Mouse (Mus musculus) G1E-ER4 (cell line): ENCODE data around the gene Mrpl4. TPM values are rescaled to one million over a fixed set of nuclear protein-coding genes. Genes with fewer than 3 reads are reported as not detected.

Experiments
- GATA1 ChIP-seq: IDR thresholded peaks from one replicate; pipeline ENCODE4 v1.8.0; 2012; ENCODE audit warnings: low read length, inconsistent platforms
- polyA plus RNA-seq: library from polyadenylated mRNA; stranded (reverse); fragments of >175 nt; gene quantifications from 2 replicates; pipeline ENCODE4 v1.2.3, GENCODE M21; 2012

The Mrpl4 gene
- polyA plus RNA-seq, 1 experiment = 88.1 TPM

- no peak for TF ChIP-seq GATA1
These were observed 290 bp upstream of the Mrpl4 start for GRCm38 (mm10) chr9:21002270-21002626.

DNA sequence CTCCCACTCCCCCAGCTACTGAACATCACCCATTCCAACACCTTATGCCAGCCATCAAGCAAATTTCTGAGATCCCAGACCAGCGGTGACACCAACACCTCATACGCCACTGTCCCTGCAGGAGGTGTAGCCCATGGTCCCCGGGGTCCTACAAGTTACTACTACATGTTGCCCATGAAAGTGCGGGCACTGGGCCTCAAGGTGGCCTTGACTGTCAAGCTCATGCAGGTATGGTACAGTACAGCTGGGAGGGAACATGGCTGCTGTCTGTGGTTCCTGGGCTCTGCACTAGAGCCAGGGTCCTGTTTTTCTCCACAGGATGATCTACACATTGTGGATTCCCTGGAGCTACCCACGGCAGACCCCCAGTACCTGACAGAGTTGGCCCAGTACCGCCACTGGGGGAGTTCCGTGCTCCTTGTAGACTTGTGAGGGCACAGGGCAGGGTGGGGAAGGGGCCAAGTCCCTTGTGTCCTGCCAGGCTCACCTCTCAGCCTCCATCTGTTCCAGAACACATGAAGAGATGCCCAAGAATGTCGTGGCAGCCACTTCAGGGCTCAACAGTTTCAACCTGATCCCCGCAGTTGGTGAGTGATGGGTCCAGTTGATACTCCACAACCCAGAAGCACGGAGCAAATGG, 4.9 kb downstream of the Mrpl4 start:
- no peak for TF ChIP-seq GATA1

DNA sequence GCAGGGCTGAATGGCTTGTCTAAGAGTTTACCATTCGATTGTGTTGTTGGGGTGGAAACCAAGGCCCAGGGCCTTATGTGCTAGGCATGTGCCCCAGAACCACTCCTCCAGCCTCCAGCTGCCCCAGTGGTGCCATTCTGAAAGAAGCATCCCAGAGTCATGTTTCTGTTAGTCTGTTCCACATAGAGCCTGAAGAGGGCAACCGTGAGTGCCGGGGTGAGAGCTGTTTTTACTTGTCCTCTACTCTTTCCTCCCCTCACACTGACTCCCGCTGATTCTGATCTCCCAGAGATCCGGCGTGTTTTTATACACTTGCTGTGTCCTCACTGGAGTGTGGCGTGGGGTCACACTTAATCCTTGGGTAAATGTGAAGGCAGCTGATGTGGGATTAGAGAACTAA, 5.5 kb downstream of the Mrpl4 start:
- no peak for TF ChIP-seq GATA1

DNA sequence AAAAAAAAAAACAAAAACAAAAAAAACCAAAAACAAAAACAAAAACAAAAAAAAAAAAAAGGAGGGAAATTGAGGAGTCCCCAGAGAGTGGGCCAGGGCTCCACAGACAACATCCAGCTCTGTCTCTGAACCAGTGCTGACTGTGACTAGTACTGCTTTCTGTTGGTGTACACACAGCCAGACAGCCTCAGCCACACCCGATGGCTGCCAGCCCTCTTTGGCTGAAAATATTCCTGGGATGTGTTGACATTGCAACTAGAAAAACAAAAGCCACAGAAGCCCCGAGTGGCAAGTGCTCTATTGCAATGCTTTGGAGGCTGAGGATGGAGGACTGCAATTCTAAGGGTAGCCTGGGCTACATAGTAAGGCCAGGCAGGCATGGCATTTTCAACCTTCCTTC, 7.8 kb downstream of the Mrpl4 start:
- TF ChIP-seq GATA1 = no peak

DNA sequence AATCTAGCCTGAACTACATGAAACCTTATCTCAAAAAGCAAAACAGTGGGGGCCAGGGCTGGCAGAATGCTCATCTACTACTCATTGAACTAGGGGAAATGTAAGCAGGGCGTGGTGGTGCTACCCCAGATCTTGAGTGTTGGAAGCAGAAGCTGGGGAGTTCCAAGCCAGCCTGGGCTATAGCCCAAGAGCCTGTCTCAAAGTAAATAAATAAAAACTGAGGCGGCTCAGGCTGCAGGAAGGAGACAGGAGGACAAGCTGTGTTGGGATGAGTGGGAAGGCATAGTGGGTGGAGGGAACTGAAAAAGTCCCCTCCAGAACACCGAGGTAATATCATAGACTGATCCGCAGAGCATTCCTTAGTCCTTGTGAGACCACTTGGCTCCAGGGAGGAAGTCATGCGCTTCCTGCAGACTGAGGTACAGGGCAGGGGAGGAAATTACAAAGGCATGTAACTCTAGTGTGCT, 9.3 kb downstream of the Mrpl4 start:
- no peak for TF ChIP-seq GATA1

- no peak for TF ChIP-seq GATA1
These were observed 9.8 kb downstream of the Mrpl4 start for GRCm38 (mm10) chr9:21012368-21012767.

GRCm38 (mm10) chr9:21014691-21015570, 12.4 kb downstream of the Mrpl4 start:
- no peak for TF ChIP-seq GATA1

DNA sequence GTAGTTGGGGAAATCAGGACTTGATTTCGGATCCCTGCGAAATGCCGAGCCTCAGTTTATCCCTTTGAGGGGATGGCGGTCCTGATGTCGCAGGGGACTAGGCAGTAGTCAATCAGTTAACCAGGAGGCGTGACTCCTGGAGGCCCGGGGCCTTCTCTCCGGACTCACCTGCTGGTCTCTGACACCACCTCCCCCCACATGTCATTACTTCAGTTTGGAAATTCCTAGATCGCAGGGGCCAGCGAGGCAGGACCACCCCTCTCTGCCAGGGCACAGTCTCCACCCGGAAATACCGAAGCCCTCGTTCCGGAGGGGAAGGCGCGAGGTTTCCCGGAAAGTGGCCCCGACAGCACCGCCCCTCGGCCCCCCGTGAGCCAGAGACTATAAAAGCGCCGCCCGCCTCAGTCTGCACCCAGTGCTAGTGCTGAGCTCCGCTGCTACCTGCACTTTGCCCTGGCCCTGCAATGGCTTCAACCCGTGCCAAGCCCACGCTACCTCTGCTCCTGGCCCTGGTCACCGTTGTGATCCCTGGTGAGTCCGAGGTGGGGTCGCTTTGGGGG, 13.1 kb downstream of the Mrpl4 start, which contains the start of gene Icam1:
Icam1 (plus strand) TSS at position 415 of the 560 bp plus-strand sequence.
- no peak for TF ChIP-seq GATA1

GRCm38 (mm10) chr9:21016331-21017176, 14.0 kb downstream of the Mrpl4 start:
- no peak for TF ChIP-seq GATA1

DNA sequence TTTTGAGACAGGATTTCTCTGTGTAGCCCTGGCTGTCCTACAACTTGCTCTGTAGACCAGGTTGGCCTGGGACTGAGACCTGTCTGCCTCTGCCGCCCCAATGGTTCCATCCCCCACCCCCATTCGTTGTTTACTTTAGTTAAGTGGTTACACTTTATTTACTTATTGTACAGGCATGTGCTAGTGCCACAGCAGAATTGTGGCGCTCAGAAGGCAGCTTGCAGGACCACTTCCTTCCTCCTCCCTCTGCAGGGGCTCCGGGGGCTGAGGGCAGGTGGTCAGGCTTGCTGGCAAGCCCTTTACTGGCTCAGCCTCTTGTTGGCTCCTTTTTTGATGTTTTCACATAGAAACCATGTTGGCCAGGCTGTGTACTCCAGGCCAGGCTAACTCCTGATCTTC, 14.6 kb downstream of the Mrpl4 start:
- no peak for TF ChIP-seq GATA1

DNA sequence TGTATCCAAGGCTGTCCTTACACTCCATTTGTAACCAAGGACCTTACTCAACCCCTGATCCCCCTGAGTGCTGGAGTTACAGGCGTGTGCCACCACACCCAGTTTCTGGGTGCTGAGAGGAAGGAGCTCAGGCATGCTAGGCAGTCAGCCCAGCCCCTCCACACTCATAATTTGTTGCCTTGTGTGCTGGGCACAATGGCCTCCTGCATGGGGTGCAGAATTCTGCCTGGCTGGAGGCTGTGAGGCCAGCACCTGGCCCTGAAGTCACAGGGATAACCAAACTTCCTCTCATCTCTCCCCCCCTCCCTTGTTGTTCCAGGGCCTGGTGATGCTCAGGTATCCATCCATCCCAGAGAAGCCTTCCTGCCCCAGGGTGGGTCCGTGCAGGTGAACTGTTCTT, 16.1 kb downstream of the Mrpl4 start:
- TF ChIP-seq GATA1 = no peak

- TF ChIP-seq GATA1 = no peak
These were observed 18.8 kb downstream of the Mrpl4 start for GRCm38 (mm10) chr9:21021363-21021762.

DNA sequence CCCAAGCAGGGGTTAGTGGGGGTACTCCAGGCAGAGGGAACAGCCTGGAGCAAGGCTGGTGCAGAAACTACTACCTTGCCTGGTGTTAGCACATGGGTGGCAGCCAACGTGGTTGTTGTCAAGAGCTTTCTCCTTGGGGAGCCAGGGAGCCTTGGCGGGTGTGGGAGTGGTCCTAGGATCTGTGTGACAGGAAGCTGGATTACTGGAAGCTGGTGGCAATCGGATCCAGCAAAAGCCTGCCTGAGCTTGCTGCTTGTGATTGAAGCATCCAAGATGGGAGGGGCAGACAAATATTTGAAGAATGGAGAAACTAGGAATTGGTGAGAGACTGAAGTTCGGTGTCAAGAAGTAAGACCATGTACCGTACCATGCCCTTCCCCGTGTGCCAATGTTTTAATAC, 19.8 kb downstream of the Mrpl4 start:
- TF ChIP-seq GATA1 = no peak

DNA sequence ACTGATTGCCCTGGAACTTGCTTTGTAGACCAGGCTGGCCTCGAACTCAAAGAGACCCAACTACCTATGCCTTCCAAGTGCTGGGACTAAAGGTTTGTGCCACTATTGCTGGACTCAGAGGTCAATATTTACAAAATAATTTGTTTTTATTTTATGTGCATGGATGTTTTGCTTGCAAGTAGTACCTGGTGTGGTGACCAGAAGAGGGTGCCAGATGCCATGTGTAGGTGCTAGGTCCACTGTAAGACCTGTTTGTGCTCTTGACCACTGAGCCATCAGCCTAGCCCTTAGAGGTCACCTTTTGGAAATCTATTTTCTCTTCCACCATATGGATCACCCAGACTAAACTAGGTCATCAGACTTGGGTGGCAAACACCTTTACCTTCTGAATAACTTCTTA, 20.2 kb downstream of the Mrpl4 start:
- no peak for TF ChIP-seq GATA1

GRCm38 (mm10) chr9:21025258-21025810, 22.8 kb downstream of the Mrpl4 start:
- no peak for TF ChIP-seq GATA1
